Mouse (Mus musculus) liver, embryonic 14.5 days (tissue): ENCODE data around the gene Neurl1b.

ENCODE experiments used
- CTCF ChIP-seq: IDR thresholded peaks from 2 replicates; pipeline ENCODE4 v1.5.1; 2016; ENCODE audit warnings: antibody characterized with exemption, low read depth, control low read depth
- EP300 ChIP-seq: IDR thresholded peaks from 2 replicates; pipeline ENCODE4 v1.6.1; 2016; ENCODE audit warnings: antibody characterized with exemption, low read depth

- TF ChIP-seq EP300 (no peak), CTCF (no peak)
Measured at GRCm38 (mm10) chr17:26457506-26457905, 42.9 kb downstream of the Neurl1b start.
